Mouse (Mus musculus): Measurements from ENCODE around the gene Gbe1. TPM values are rescaled to one million over a fixed set of nuclear protein-coding genes. Genes with fewer than 3 reads are reported as not detected.

Gene Gbe1
- polyA plus RNA-seq, 1 experiment from 2014 or later, result 11.2 TPM

GRCm38 (mm10) chr16:70381045-70381444 is 67.3 kb downstream of the Gbe1 start:
- Histone ChIP-seq H3K27ac (no peak overlapping the region), H3K27me3 (replicated peaks) (no peaks in the 10 kb centered on the region), H3K9ac (no peak overlapping the region), H3K4me1 (no peaks in the 10 kb centered on the region), H3K4me2 (replicated peaks) (no peak overlapping the region), H3K4me3 (no peak overlapping the region), H3K9me3 (no peaks in the 10 kb centered on the region), H3K36me3 (no peaks in the 10 kb centered on the region)
- ATAC-seq (ENCODE audit: low FRiP score, low read depth), result no peak
- 88% methylated on average over 2 of the region's 2 CpGs for WGBS

GRCm38 (mm10) chr16:70385494-70385893 is 71.7 kb downstream of the Gbe1 start:
- Histone ChIP-seq H3K9ac (no peak overlapping the region), H3K4me3 (no peak overlapping the region), H3K27ac (no peak overlapping the region), H3K4me1 (no peaks in the 10 kb centered on the region), H3K9me3 (no peaks in the 10 kb centered on the region), H3K27me3 (replicated peaks) (no peaks in the 10 kb centered on the region), H3K4me2 (replicated peaks) (no peak overlapping the region), H3K36me3 (no peaks in the 10 kb centered on the region)
- WGBS, result 94% methylated on average over 1 of the region's 1 CpGs
- ATAC-seq (ENCODE audit: low FRiP score, low read depth), result no peak

- H3K4me2 ChIP-seq (replicated peaks), result no peak overlapping the region
- ATAC-seq (ENCODE audit: low FRiP score, low read depth), result no peak
- no peak overlapping the region for H3K4me3 ChIP-seq
Observed at GRCm38 (mm10) chr16:70387385-70387784, 73.6 kb downstream of the Gbe1 start.

GRCm38 (mm10) chr16:70395276-70395675 is 81.5 kb downstream of the Gbe1 start:
- Histone ChIP-seq H3K9me3 (no peaks in the 10 kb centered on the region), H3K4me2 (replicated peaks) (no peak overlapping the region), H3K4me1 (no peaks in the 10 kb centered on the region), H3K9ac (no peak overlapping the region), H3K36me3 (no peaks in the 10 kb centered on the region), H3K27ac (no peak overlapping the region), H3K27me3 (replicated peaks) (no peaks in the 10 kb centered on the region), H3K4me3 (no peak overlapping the region)
- WGBS, result 86% methylated on average over 3 of the region's 3 CpGs
- no peak for ATAC-seq (ENCODE audit: low FRiP score, low read depth)

More at GRCm38 (mm10) chr16:70387385-70387784, 73.6 kb downstream of the Gbe1 start:
- Histone ChIP-seq H3K9ac (no peak overlapping the region), H3K36me3 (no peaks in the 10 kb centered on the region), H3K9me3 (no peaks in the 10 kb centered on the region), H3K27ac (no peak overlapping the region), H3K27me3 (replicated peaks) (no peaks in the 10 kb centered on the region), H3K4me1 (no peaks in the 10 kb centered on the region)
- 94% methylated on average over 2 of the region's 2 CpGs for WGBS

GRCm38 (mm10) chr16:70407780-70408179 is 94.0 kb downstream of the Gbe1 start:
- H3K4me3 ChIP-seq, result no peak overlapping the region
- no peak for ATAC-seq (ENCODE audit: low FRiP score, low read depth)
- 90% methylated on average over 2 of the region's 2 CpGs for WGBS

GRCm38 (mm10) chr16:70421077-70421476 is 107.3 kb downstream of the Gbe1 start:
- 79% methylated on average over 3 of the region's 3 CpGs for WGBS
- Histone ChIP-seq H3K27ac (no peak overlapping the region), H3K9me3 (no peaks in the 10 kb centered on the region), H3K9ac (no peak overlapping the region), H3K27me3 (replicated peaks) (no peaks in the 10 kb centered on the region), H3K4me1 (no peaks in the 10 kb centered on the region), H3K36me3 (no peaks in the 10 kb centered on the region), H3K4me2 (replicated peaks) (no peak overlapping the region), H3K4me3 (no peak overlapping the region)
- ATAC-seq (ENCODE audit: low FRiP score, low read depth), result no peak

More at GRCm38 (mm10) chr16:70407780-70408179, 94.0 kb downstream of the Gbe1 start:
- Histone ChIP-seq H3K4me1 (no peaks in the 10 kb centered on the region), H3K27me3 (replicated peaks) (no peaks in the 10 kb centered on the region), H3K9me3 (no peaks in the 10 kb centered on the region), H3K36me3 (no peaks in the 10 kb centered on the region), H3K27ac (no peak overlapping the region), H3K4me2 (replicated peaks) (no peak overlapping the region), H3K9ac (no peak overlapping the region)

GRCm38 (mm10) chr16:70449520-70449919 is 135.8 kb downstream of the Gbe1 start:
- 72% methylated on average over 6 of the region's 6 CpGs for WGBS
- H3K36me3 ChIP-seq, result no peaks in the 10 kb centered on the region
- ATAC-seq (ENCODE audit: low FRiP score, low read depth), result no peak

GRCm38 (mm10) chr16:70475583-70475982 is 161.8 kb downstream of the Gbe1 start:
- H3K4me1 ChIP-seq, result no peaks in the 10 kb centered on the region
- ATAC-seq (ENCODE audit: low FRiP score, low read depth), result no peak
- H3K27ac ChIP-seq, result no peak overlapping the region
- H3K4me3 ChIP-seq, result no peak overlapping the region
- H3K4me2 ChIP-seq (replicated peaks), result no peak overlapping the region
- H3K9ac ChIP-seq, result no peak overlapping the region
- 64% methylated on average over 3 of the region's 3 CpGs for WGBS
- no peaks in the 10 kb centered on the region for H3K27me3 ChIP-seq (replicated peaks)
- no peaks in the 10 kb centered on the region for H3K9me3 ChIP-seq
- no peaks in the 10 kb centered on the region for H3K36me3 ChIP-seq

More at GRCm38 (mm10) chr16:70449520-70449919, 135.8 kb downstream of the Gbe1 start:
- Histone ChIP-seq H3K27me3 (replicated peaks) (no peaks in the 10 kb centered on the region), H3K4me2 (replicated peaks) (no peak overlapping the region), H3K9ac (no peak overlapping the region), H3K4me1 (no peaks in the 10 kb centered on the region), H3K4me3 (no peak overlapping the region), H3K9me3 (no peaks in the 10 kb centered on the region), H3K27ac (no peak overlapping the region)

GRCm38 (mm10) chr16:70476161-70476560 is 162.4 kb downstream of the Gbe1 start:
- ATAC-seq (ENCODE audit: low FRiP score, low read depth), result no peak
- H3K27me3 ChIP-seq (replicated peaks), result no peaks in the 10 kb centered on the region
- H3K9me3 ChIP-seq, result no peaks in the 10 kb centered on the region
- H3K4me1 ChIP-seq, result no peaks in the 10 kb centered on the region
- no peak overlapping the region for H3K4me2 ChIP-seq (replicated peaks)
- no peak overlapping the region for H3K27ac ChIP-seq
- H3K9ac ChIP-seq, result no peak overlapping the region
- WGBS, result 78% methylated on average over 4 of the region's 4 CpGs
- H3K36me3 ChIP-seq, result no peaks in the 10 kb centered on the region
- H3K4me3 ChIP-seq, result no peak overlapping the region

- H3K9ac ChIP-seq, result no peak overlapping the region
- no peaks in the 10 kb centered on the region for H3K4me1 ChIP-seq
- 88% methylated on average over 3 of the region's 3 CpGs for WGBS
- H3K27ac ChIP-seq, result no peak overlapping the region
- H3K4me2 ChIP-seq (replicated peaks), result no peak overlapping the region
- no peaks in the 10 kb centered on the region for H3K9me3 ChIP-seq
- ATAC-seq (ENCODE audit: low FRiP score, low read depth), result no peak
- no peaks in the 10 kb centered on the region for H3K36me3 ChIP-seq
- no peaks in the 10 kb centered on the region for H3K27me3 ChIP-seq (replicated peaks)
- no peak overlapping the region for H3K4me3 ChIP-seq
Observed at GRCm38 (mm10) chr16:70480494-70480893, 166.7 kb downstream of the Gbe1 start.

GRCm38 (mm10) chr16:70506457-70506856 is 192.7 kb downstream of the Gbe1 start:
- H3K4me2 ChIP-seq (replicated peaks), result no peak overlapping the region
- WGBS, result 73% methylated on average over 1 of the region's 1 CpGs
- no peak overlapping the region for H3K27ac ChIP-seq
- no peaks in the 10 kb centered on the region for H3K36me3 ChIP-seq
- no peak overlapping the region for H3K9ac ChIP-seq
- H3K27me3 ChIP-seq (replicated peaks), result no peaks in the 10 kb centered on the region
- no peaks in the 10 kb centered on the region for H3K4me1 ChIP-seq
- H3K4me3 ChIP-seq, result no peak overlapping the region
- no peak for ATAC-seq (ENCODE audit: low FRiP score, low read depth)
- H3K9me3 ChIP-seq, result no peaks in the 10 kb centered on the region

- Histone ChIP-seq H3K36me3 (no peaks in the 10 kb centered on the region), H3K27me3 (replicated peaks) (no peaks in the 10 kb centered on the region), H3K4me2 (replicated peaks) (no peak overlapping the region), H3K9ac (no peak overlapping the region), H3K27ac (no peak overlapping the region), H3K4me3 (no peak overlapping the region), H3K4me1 (no peaks in the 10 kb centered on the region), H3K9me3 (no peaks in the 10 kb centered on the region)
- WGBS, result 91% methylated on average over 3 of the region's 3 CpGs
- no peak for ATAC-seq (ENCODE audit: low FRiP score, low read depth)
Observed at GRCm38 (mm10) chr16:70510938-70511337, 197.2 kb downstream of the Gbe1 start.

GRCm38 (mm10) chr16:70522861-70523260 is 209.1 kb downstream of the Gbe1 start:
- Histone ChIP-seq H3K4me1 (no peaks in the 10 kb centered on the region), H3K4me2 (replicated peaks) (no peak overlapping the region), H3K4me3 (no peak overlapping the region), H3K27ac (no peak overlapping the region), H3K27me3 (replicated peaks) (no peaks in the 10 kb centered on the region), H3K36me3 (no peaks in the 10 kb centered on the region), H3K9me3 (no peaks in the 10 kb centered on the region), H3K9ac (no peak overlapping the region)
- ATAC-seq (ENCODE audit: low FRiP score, low read depth), result no peak
- 91% methylated on average over 2 of the region's 2 CpGs for WGBS

Data from neural tube, embryonic 12.5 days (tissue).